Mouse (Mus musculus) C2C12 (cell line): ENCODE measurements around the gene Snrpd3.

ENCODE experiments used
- CEBPB ChIP-seq: IDR thresholded peaks from one replicate; pipeline ENCODE4 v1.6.1; 2011; ENCODE audit warnings: low read depth, mild to moderate bottlenecking, control low read depth, moderate library complexity
- CTCF ChIP-seq: IDR thresholded peaks from one replicate; pipeline ENCODE4 v1.5.1; 2011; ENCODE audit not compliant: control insufficient read depth, insufficient read depth, insufficient read length
- FOSL1 ChIP-seq: IDR thresholded peaks from one replicate; pipeline ENCODE4 v1.8.0; 2011; ENCODE audit warnings: mild to moderate bottlenecking, low read length; ENCODE audit not compliant: poor library complexity, insufficient read depth, severe bottlenecking
- MAX ChIP-seq: IDR thresholded peaks from one replicate; pipeline ENCODE4 v1.6.1; 2011; ENCODE audit warnings: mild to moderate bottlenecking, control low read depth
- MYOG ChIP-seq: IDR thresholded peaks from one replicate; pipeline ENCODE4 v1.6.1; 2011; ENCODE audit not compliant: control insufficient read depth, insufficient read length; ENCODE audit errors: extremely low read depth
- USF1 ChIP-seq: IDR thresholded peaks from one replicate; pipeline ENCODE4 v1.6.1; 2011; ENCODE audit warnings: low read depth, mild to moderate bottlenecking, control low read depth, moderate library complexity

DNA sequence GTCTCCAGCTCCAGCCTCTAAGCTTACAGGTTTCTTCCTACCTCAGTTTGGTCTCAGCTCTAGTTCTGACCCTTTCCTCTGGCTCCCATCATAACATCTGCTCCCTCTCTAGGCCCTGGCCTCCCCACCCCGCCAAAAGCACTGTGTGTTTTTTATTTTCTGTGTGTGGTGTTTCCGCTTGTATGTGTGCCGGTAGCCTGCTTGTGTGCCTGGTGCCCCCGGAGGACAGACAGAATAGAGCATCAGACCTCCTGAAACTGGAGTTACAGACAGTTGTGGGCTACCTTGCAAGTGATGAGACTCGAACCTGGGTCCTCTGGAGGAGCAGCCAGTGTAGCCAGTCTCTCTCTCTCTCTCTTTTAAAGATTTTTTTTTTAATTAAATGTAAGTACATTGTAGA is 49.0 kb downstream of the Snrpd3 start:
- TF ChIP-seq MYOG (no peak), CTCF (no peak), USF1 (no peak), MAX (no peak), CEBPB (no peak), FOSL1 (no peak)
